Mouse (Mus musculus) thymus, postnatal 14 days (tissue): ENCODE results near the gene Map7.
A peak's percentile ranks its signal among the peaks of the same experiment; 100 is the strongest.

ENCODE experiments used
- DNase-seq: peaks from one replicate; pipeline ENCODE4 v3.0.0; 2021

The Map7 gene

DNA sequence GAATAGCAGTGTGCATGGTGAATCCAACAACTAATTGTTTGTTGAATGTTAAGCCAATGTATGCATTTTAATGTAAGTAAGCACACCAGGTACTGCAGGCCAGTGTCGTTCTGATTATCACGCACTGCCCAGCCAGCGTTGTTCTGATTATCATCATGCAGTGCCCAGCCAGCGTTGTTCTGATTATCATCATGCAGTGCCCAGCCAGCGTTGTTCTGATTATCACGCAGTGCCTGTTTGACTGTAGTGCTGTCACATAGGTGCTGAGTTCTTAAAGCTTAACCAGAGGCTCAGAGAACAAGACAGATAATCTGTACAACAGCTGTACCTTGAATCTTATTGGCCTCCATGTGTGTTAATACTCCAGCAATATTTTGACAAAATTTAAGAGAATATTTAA, 88.0 kb downstream of the Map7 start:
- DNase-seq: no peak

DNA sequence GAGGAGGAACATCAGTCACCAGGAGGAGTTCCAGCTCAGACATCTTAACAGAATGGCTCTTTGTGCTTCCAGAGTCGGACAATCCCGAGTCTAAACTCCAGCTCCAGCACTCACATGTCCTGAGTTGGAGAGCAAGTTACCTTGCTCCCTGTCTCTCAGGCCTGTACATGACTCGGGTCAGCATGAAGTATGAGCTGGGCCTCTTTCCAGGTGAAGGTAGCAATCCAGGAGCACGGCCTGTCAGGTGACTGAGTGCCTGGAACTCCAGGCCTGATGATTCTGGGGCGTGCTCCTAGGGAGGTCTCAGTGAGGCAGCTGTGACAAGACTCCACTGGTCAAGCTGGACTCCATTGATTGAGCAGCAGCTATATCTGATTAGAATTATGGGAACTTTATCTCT, 90.0 kb downstream of the Map7 start:
- DNase-seq: no peak

- DNase-seq: no peak
These were observed 92.6 kb downstream of the Map7 start for GRCm38 (mm10) chr10:20240858-20241257.

GRCm38 (mm10) chr10:20243321-20243720, 95.0 kb downstream of the Map7 start:
- DNase-seq: no peak

- DNase-seq: peak; percentile 25
These were observed 96.8 kb downstream of the Map7 start for GRCm38 (mm10) chr10:20245082-20245481.

- DNase-seq: no peak
These were observed 100.8 kb downstream of the Map7 start for GRCm38 (mm10) chr10:20249091-20249490.

DNA sequence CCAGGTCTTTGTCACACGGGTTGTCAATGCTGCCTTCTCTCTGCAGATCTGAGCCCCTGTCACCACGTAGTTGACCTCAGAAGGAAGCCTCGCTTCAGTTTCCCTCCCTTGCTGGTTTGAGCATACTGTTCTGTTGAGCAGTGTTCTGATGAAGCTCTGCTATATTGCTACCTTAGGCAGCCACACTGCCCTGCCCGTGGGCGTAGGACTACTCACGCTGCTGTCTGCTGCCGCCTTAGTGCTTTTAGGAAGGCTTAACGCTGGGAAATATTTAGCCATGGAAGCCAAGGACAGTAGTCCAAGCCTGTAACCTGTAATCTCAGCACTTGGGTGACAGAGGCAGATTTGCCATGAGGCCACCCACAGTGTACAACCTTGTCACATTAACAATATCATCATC, 107.3 kb downstream of the Map7 start:
- no peak for DNase-seq

- DNase-seq: peak; percentile 40
These were observed 108.9 kb downstream of the Map7 start for GRCm38 (mm10) chr10:20257054-20257643.

GRCm38 (mm10) chr10:20257721-20258720, 109.8 kb downstream of the Map7 start:
- peak; percentile 67 for DNase-seq

DNA sequence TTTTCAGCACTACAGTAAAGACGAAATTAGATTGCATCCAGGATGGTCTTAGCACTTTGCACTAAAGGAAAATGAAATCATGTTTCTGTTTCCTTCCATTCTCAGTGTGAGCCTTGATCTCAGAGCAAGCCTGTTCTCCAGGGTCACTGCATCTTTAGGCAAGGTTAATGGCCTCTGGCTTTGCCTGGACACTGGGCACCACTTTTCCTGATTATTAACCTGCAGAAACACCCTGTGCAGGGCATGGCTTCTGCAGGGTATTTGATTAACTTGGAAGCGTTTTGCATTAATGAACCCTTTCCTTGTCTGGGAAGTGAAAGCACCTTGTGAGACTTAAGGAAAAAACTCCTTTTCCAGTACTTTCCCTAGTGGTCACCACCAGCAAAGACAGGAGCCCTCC, 111.2 kb downstream of the Map7 start:
- no peak for DNase-seq

DNA sequence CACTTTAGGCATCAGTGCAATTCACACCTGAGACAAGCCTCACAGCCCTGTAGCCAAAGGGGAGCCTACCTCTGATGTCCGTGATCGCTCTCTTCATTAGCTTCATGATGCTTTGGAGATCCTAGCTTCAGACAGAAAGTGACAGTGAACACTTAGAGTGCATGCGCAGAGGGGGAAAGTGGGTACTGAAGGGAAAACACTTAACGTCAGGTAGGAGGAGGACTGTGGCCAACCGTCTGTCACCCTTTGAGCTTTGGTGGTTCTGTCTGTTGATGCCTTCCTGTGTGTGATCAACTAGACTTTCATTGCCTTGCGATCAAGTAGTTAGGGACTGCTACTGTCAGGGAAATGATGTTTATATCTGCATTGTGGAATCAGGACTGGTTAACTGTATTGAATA, 114.6 kb downstream of the Map7 start:
- DNase-seq: peak; percentile 28

DNA sequence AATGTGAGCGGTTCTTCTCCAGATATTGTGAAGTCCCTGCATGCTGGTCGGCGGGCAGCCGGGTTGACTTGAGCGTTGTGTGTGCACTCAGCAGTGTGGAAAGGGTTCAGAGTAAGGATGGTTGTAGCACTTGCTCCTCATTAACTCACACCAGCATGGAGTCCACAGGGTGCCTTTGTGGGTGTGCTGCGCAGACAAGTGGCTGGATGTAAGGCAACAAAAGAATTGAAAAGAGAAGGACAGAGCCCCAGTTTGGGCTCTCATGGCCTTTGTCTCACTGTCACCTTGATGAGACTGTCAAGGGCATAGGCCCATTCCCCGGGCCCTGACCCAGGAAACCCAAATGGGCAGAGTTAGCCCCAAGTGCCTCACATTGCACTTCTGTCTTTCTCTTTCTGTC, 116.2 kb downstream of the Map7 start:
- no peak for DNase-seq

- DNase-seq: peak; percentile 67
These were observed 118.8 kb downstream of the Map7 start for GRCm38 (mm10) chr10:20267032-20267431.

DNA sequence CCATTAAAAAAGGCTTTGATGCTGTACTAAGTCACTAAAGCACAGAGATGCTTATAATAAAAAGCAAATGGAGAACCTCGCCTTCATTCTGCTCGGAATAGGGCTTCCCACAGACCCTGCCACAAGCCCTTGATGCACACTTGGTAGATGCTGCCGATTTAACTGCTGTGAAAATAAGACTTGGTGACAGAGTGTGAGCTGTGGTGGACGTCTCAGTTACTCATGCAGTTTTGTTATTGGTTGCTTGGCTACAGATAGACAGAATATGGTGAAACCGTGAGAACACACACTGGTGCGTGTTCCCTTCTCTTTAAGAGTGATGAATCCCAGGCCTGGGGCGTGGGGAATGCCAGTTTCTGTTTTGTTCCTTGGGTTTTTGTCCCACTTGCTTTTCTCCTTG, 120.7 kb downstream of the Map7 start:
- DNase-seq: no peak

DNA sequence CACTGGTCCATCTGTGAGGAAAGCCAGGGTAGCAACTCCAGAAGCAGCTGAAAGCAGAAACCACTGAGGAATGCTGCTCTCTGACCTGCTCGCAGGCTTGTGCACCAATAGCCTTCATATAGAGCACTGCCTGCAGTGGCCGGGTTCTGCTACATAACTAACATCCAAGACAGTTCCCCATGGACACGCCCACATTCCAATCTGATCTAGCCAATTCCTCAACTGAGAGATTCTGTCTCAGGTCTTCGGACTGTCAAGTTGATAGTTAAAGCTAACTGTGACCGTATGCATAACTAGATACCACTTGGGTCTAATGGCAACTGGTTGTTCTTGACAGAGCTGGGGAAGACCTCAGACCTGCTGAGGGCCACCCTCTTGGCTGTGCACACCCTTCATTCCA, 124.1 kb downstream of the Map7 start:
- DNase-seq: no peak

- no peak for DNase-seq
These were observed 125.0 kb downstream of the Map7 start for GRCm38 (mm10) chr10:20273278-20273677.

- no peak for DNase-seq
These were observed 125.8 kb downstream of the Map7 start for GRCm38 (mm10) chr10:20274022-20274421.

- peak; percentile 45 for DNase-seq
These were observed 133.2 kb downstream of the Map7 start for GRCm38 (mm10) chr10:20281456-20281855.

- DNase-seq: no peak
These were observed 137.2 kb downstream of the Map7 start for GRCm38 (mm10) chr10:20285289-20285975.

GRCm38 (mm10) chr10:20285994-20286836, 137.9 kb downstream of the Map7 start:
- DNase-seq: no peak

DNA sequence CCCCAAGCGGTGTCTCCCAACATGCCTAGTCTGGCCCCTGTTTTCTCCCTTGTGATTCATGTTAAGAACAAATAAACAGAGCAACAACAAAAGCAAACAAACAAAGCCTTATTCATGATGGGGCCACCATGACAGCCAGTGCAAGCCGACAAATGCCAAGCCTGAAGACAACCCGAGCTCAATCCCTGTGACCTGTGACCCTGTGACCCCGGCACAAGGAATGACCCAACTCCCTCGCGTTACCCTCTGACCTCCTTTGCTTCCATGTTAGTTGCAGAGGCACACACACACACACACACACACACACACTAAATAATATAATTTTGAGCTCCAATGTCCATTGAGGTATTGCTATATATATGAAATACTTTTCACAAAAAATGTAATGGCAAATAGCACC, 139.1 kb downstream of the Map7 start:
- DNase-seq: no peak

GRCm38 (mm10) chr10:20290467-20290883, 142.2 kb downstream of the Map7 start:
- DNase-seq: peak; percentile 81

GRCm38 (mm10) chr10:20295961-20296360, 147.7 kb downstream of the Map7 start:
- peak; percentile 64 for DNase-seq
